Mouse (Mus musculus): Measurements from ENCODE around the gene Pms1.

DNA sequence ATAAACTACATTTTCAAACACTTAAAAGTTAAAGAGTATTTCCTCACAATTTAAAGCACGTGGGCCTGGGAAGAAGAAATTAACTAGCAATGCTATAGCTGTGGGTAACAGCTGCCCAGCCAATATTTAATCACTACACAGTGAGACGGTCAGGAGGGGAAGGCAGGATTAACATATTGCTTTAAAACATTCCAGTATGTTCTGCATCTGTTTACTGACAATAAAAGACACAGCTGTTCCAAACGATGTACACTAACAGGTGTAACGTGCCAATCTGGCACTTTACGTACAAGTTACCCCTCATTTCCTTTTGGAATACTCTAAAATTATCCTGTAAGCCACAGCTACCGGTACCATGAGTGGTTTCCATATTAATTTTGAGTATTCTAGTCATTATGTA lies 139.1 kb downstream of the Pms1 start:
- TF ChIP-seq ZNF384 (IDR thresholded peaks at IDR 0.05; ENCODE audit: low read depth, low read length) = no peak
- no peak for TF ChIP-seq HCFC1 (IDR thresholded peaks at IDR 0.05; ENCODE audit: borderline replicate concordance, insufficient read depth, low read length)
- TF ChIP-seq ZC3H11A (IDR thresholded peaks at IDR 0.05; ENCODE audit: borderline replicate concordance, low read depth, low read length) = no peak
- TF ChIP-seq CHD2 (IDR thresholded peaks at IDR 0.05; ENCODE audit: low read depth, low read length) = no peak
- no peak for TF ChIP-seq MAFK (IDR thresholded peaks at IDR 0.05; ENCODE audit: insufficient read depth, low read depth, low read length)

Data from ES-E14 (cell line).